8 mouse cellular contexts compared by ENCODE assay signal in genomic region chr2:35131991-35132661, GRCm38 (mm10). TPM values are rescaled to one million over a fixed set of nuclear protein-coding genes. Genes with fewer than 3 reads are reported as not detected.
DNase-seq lines count a peak whose midpoint lies in the region; ATAC-seq and TF ChIP-seq lines count a peak whose summit lies in the region.

No protein-coding gene starts in this region.

- peak overlapping the region; percentile 86 for H3K27ac ChIP-seq in embryonic facial prominence, embryonic 14.5 days (replicated peaks; ENCODE audit: low read depth, low read length)
- H3K27ac ChIP-seq in limb, embryonic 14.5 days (replicated peaks; ENCODE audit: low read depth, low read length): peak overlapping the region; percentile 84
- H3K27ac ChIP-seq in midbrain, postnatal 0 days (ENCODE audit: low read depth, low read length): no peak overlapping the region

- under 1% methylated on average over 21 of the region's 21 CpGs for WGBS in embryonic facial prominence, embryonic 14.5 days
- 1% methylated on average over 21 of the region's 21 CpGs for WGBS in limb, embryonic 14.5 days
- 2% methylated on average over 21 of the region's 21 CpGs for WGBS in midbrain, postnatal 0 days

- peak overlapping the region; percentile 52 for H3K9ac ChIP-seq in embryonic facial prominence, embryonic 14.5 days (ENCODE audit: low read depth, low read length)
- H3K9ac ChIP-seq in limb, embryonic 14.5 days (ENCODE audit: low read depth, low read length, severe bottlenecking): peak overlapping the region; percentile 58
- 0 out of 2 replicates have a peak overlapping the region, but pooled peaks have one; percentile 19 for H3K9ac ChIP-seq in midbrain, postnatal 0 days (replicated peaks; ENCODE audit: low read length, poor library complexity, severe bottlenecking)

- H3K4me1 ChIP-seq in embryonic facial prominence, embryonic 14.5 days (ENCODE audit: control insufficient read depth, insufficient read depth, low read length): peaks cover 2% of the 10 kb centered on the region; the same call in 1 of the 2 replicates
- H3K4me1 ChIP-seq in limb, embryonic 14.5 days (ENCODE audit: control insufficient read depth, insufficient read depth, low read length): peaks cover 9% of the 10 kb centered on the region
- H3K4me1 ChIP-seq in midbrain, postnatal 0 days (ENCODE audit: insufficient read depth, low read length): 0 out of 2 replicates have a peak, but pooled peaks cover 3% of the 10 kb centered on the region

- peak overlapping the region; percentile 48 for H3K4me3 ChIP-seq in embryonic facial prominence, embryonic 14.5 days (ENCODE audit: low read depth, low read length)
- peak overlapping the region; percentile 39 for H3K4me3 ChIP-seq in limb, embryonic 14.5 days (replicated peaks; ENCODE audit: low read length)
- peak overlapping the region; percentile 33 for H3K4me3 ChIP-seq in midbrain, postnatal 0 days (ENCODE audit: low read depth, low read length)

- H3K36me3 ChIP-seq in embryonic facial prominence, embryonic 14.5 days (ENCODE audit: control insufficient read depth, insufficient read depth, low read length): peaks cover 26% of the 10 kb centered on the region
- H3K36me3 ChIP-seq in limb, embryonic 14.5 days (ENCODE audit: control insufficient read depth, insufficient read depth, low read length): peaks cover 26% of the 10 kb centered on the region
- peaks cover 8% of the 10 kb centered on the region; the same call in 1 of the 2 replicates for H3K36me3 ChIP-seq in midbrain, postnatal 0 days (ENCODE audit: insufficient read depth, low read length)

- TF ChIP-seq CTCF in midbrain, postnatal 0 days (IDR thresholded peaks at IDR 0.05): peak; percentile 50

- 0 out of 2 replicates have a peak, but pooled peaks have one; percentile 13 for TF ChIP-seq POLR2A in limb, embryonic 14.5 days (IDR thresholded peaks at IDR 0.05; ENCODE audit: borderline replicate concordance, extremely low read depth, insufficient read depth, insufficient read length)

- no peaks in the 10 kb centered on the region for H3K27me3 ChIP-seq in embryonic facial prominence, embryonic 14.5 days (replicated peaks; ENCODE audit: control insufficient read depth, insufficient read depth, low read length)
- no peaks in the 10 kb centered on the region for H3K27me3 ChIP-seq in limb, embryonic 14.5 days (ENCODE audit: control insufficient read depth, insufficient read depth, low read length)
- H3K27me3 ChIP-seq in midbrain, postnatal 0 days (ENCODE audit: insufficient read depth, low read length): no peaks in the 10 kb centered on the region

- peak; percentile 100 for ATAC-seq in embryonic facial prominence, embryonic 14.5 days (ENCODE audit: low read depth)
- peak; percentile 98 for ATAC-seq in limb, embryonic 14.5 days (ENCODE audit: low FRiP score, low read depth)
- peak; percentile 95 for ATAC-seq in midbrain, postnatal 0 days (ENCODE audit: low FRiP score)

- peak overlapping the region; percentile 75 for H3K4me2 ChIP-seq in embryonic facial prominence, embryonic 14.5 days (ENCODE audit: low read depth, low read length)
- H3K4me2 ChIP-seq in limb, embryonic 14.5 days (replicated peaks; ENCODE audit: low read depth, low read length, severe bottlenecking): peak overlapping the region; percentile 78
- H3K4me2 ChIP-seq in midbrain, postnatal 0 days (ENCODE audit: low read depth, low read length, poor library complexity, severe bottlenecking): peak overlapping the region; percentile 47

- DNase-seq in 3T3-L1 (ENCODE audit: low read depth, low spot score): peak; percentile 100
- DNase-seq in adrenal gland, postnatal 4 days (ENCODE audit: low spot score in 2 of 2): peak; percentile 86 to 87
- DNase-seq in embryonic facial prominence, embryonic 14.5 days (ENCODE audit: low spot score): peak; percentile 98
- DNase-seq in heart, adult 8-10 months (ENCODE audit: low spot score): peak; percentile 100
- DNase-seq in kidney, adult 9 months: peak; percentile 99
- DNase-seq in limb, embryonic 14.5 days (ENCODE audit: low spot score): peak; percentile 99
- DNase-seq in midbrain, postnatal 0 days (ENCODE audit: low spot score): peak; percentile 95
- peak; percentile 77 to 83 for DNase-seq in spleen, postnatal 14 days (ENCODE audit: low spot score in 2 of 2)

- no peaks in the 10 kb centered on the region for H3K9me3 ChIP-seq in embryonic facial prominence, embryonic 14.5 days (ENCODE audit: control insufficient read depth, low read length)
- H3K9me3 ChIP-seq in limb, embryonic 14.5 days (ENCODE audit: control insufficient read depth, low read length): no peaks in the 10 kb centered on the region
- no peaks in the 10 kb centered on the region for H3K9me3 ChIP-seq in midbrain, postnatal 0 days (ENCODE audit: low read length)

RNA-seq across cellular contexts. Expression of gene Cntrl, which starts 22.8 kb away (rescaled TPM):
- total RNA-seq in adrenal gland, postnatal 4 days (2021): 10 to 100 TPM; 33.3 to 36.4 TPM
- 21.8 and 23.7 TPM in 2 replicates for polyA plus RNA-seq in embryonic facial prominence, embryonic 14.5 days (2014; fragmentation: Nextera tagmentation; extraction: Ambion mirVana)
- 1 to 10 TPM; 5.9 to 8.2 (median 6.2) TPM for total RNA-seq in heart, adult 8-10 months (2022)
- 31.2 and 39.3 TPM in 2 replicates for polyA plus RNA-seq in limb, embryonic 14.5 days (2012; rRNA removed)
- polyA plus RNA-seq in limb, embryonic 14.5 days (2014; fragmentation: Nextera tagmentation; extraction: Ambion mirVana): 18.8 and 24.8 TPM in 2 replicates
- 7.0 and 11.8 TPM in 2 replicates for total RNA-seq in midbrain, postnatal 0 days (2014; rRNA removed)
- polyA plus RNA-seq in midbrain, postnatal 0 days (2015; fragmentation: Nextera tagmentation; extraction: Ambion mirVana): 6.1 and 8.2 TPM in 2 replicates

RNA-seq across cellular contexts. Expression of gene AI182371, which starts 30.8 kb away (rescaled TPM):
- 10 to 100 TPM in 1 of 2 experiments, 1 to 10 TPM in 1; 1.3 to 16.5 TPM for total RNA-seq in adrenal gland, postnatal 4 days (2021)
- polyA plus RNA-seq in embryonic facial prominence, embryonic 14.5 days (2014; fragmentation: Nextera tagmentation; extraction: Ambion mirVana): 0.46 TPM in 1 of 2 replicates, not detected in the other
- under 1 TPM in 1 of 4 experiments, not detected in 3; 0.25 TPM for total RNA-seq in heart, adult 8-10 months (2022)
- 0.98 and 1.1 TPM in 2 replicates for polyA plus RNA-seq in limb, embryonic 14.5 days (2012; rRNA removed)
- polyA plus RNA-seq in limb, embryonic 14.5 days (2014; fragmentation: Nextera tagmentation; extraction: Ambion mirVana): not detected in 2 replicates
- 0.93 and 1.2 TPM in 2 replicates for total RNA-seq in midbrain, postnatal 0 days (2014; rRNA removed)
- 0.19 TPM in 1 of 2 replicates, not detected in the other for polyA plus RNA-seq in midbrain, postnatal 0 days (2015; fragmentation: Nextera tagmentation; extraction: Ambion mirVana)
